Mouse (Mus musculus) pancreas, adult 10 weeks (tissue): ENCODE data around the gene Defa32. TPM values are rescaled to one million over a fixed set of nuclear protein-coding genes. Genes with fewer than 3 reads are reported as not detected.

Experiments
- polyA plus RNA-seq: library from polyadenylated mRNA; stranded (reverse); fragments of 350-450 nt; fragmentation: Illumina TruSeq; extraction: RNeasy Lipid Tissue Mini Kit (QIAGEN cat#74804); gene quantifications from one replicate; pipeline ENCODE4 v1.2.3, GENCODE M21; 2015; ENCODE audit warnings: low read depth, low replicate concordance; ENCODE audit not compliant: insufficient read depth

Gene Defa32
- not detected for polyA plus RNA-seq

DNA sequence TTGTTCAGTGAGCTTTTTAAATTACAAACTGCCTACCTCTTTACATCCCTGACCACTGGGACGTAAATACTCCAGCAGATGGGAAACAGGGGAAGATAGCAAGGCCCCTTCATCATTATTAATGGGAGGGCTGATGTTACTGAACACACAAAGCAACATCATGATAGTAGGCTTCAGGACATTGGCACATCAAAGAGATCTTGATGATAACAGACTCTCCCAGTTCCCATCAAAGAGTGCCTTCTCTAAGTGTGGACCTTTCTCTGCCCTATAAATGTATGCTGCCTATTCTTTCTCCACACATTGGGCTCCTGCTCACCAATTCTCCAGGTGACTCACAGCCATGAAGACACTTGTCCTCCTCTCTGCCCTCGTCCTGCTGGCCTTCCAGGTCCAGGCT lies at the start of gene Defa32:
Defa32 (plus strand) TSS at position 301 of the 400 bp plus-strand sequence.

DNA sequence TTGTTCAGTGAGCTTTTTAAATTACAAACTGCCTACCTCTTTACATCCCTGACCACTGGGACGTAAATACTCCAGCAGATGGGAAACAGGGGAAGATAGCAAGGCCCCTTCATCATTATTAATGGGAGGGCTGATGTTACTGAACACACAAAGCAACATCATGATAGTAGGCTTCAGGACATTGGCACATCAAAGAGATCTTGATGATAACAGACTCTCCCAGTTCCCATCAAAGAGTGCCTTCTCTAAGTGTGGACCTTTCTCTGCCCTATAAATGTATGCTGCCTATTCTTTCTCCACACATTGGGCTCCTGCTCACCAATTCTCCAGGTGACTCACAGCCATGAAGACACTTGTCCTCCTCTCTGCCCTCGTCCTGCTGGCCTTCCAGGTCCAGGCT lies 19.9 kb upstream of the Defa32 start, which contains the start of gene Defa20:
Defa20 (plus strand) TSS at position 301 of the 400 bp plus-strand sequence.

DNA sequence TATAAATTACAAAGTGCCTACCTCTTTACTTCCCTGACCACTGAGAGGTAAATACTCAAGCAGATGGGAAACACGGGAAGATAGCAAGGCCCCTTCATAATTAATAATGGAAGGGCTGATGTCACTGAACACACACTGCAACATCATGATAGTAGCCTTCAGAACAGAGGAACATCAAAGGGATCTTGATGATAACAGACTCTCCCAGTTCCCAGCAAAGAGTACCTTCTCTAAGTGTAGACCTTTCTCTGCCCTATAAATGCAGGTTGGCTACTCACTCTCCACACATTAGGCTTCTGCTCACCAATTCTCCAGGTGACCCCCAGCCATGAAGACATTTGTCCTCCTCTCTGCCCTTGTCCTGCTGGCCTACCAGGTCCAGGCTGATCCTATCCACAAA lies 36.3 kb downstream of the Defa32 start, which contains the start of gene Defa37:
Defa37 (plus strand) TSS at position 301 of the 400 bp plus-strand sequence.

Other genes with a start within 250 kb of the Defa32 start
- gene Defa27, start 213.5 kb upstream of the Defa32 start, polyA plus RNA-seq: not detected
- not detected for gene Defa29, start 202.0 kb upstream of the Defa32 start, polyA plus RNA-seq
- not detected for gene Defa2, start 150.5 kb upstream of the Defa32 start, polyA plus RNA-seq
- gene Defa33, start 137.2 kb upstream of the Defa32 start, polyA plus RNA-seq: not detected
- gene Defa36, start 101.6 kb upstream of the Defa32 start, polyA plus RNA-seq: not detected
- not detected for gene Gm7849, start 72.5 kb upstream of the Defa32 start, polyA plus RNA-seq
- gene Defa20, start 19.8 kb upstream of the Defa32 start, polyA plus RNA-seq: not detected
- gene Defa37, start 36.4 kb downstream of the Defa32 start, polyA plus RNA-seq: not detected
- gene Defa28, start 54.0 kb downstream of the Defa32 start, polyA plus RNA-seq: not detected
- not detected for gene Gm7861, start 65.5 kb downstream of the Defa32 start, polyA plus RNA-seq
- gene Defa26, start 89.2 kb downstream of the Defa32 start, polyA plus RNA-seq: not detected
- gene Defa17, start 126.7 kb downstream of the Defa32 start, polyA plus RNA-seq: not detected
- not detected for gene Defa34, start 136.8 kb downstream of the Defa32 start, polyA plus RNA-seq
- not detected for gene AY761184, start 174.6 kb downstream of the Defa32 start, polyA plus RNA-seq
- not detected for gene Defa24, start 205.5 kb downstream of the Defa32 start, polyA plus RNA-seq